Mouse (Mus musculus): ENCODE measurements around the gene Gm20458.

The Gm20458 gene

DNA sequence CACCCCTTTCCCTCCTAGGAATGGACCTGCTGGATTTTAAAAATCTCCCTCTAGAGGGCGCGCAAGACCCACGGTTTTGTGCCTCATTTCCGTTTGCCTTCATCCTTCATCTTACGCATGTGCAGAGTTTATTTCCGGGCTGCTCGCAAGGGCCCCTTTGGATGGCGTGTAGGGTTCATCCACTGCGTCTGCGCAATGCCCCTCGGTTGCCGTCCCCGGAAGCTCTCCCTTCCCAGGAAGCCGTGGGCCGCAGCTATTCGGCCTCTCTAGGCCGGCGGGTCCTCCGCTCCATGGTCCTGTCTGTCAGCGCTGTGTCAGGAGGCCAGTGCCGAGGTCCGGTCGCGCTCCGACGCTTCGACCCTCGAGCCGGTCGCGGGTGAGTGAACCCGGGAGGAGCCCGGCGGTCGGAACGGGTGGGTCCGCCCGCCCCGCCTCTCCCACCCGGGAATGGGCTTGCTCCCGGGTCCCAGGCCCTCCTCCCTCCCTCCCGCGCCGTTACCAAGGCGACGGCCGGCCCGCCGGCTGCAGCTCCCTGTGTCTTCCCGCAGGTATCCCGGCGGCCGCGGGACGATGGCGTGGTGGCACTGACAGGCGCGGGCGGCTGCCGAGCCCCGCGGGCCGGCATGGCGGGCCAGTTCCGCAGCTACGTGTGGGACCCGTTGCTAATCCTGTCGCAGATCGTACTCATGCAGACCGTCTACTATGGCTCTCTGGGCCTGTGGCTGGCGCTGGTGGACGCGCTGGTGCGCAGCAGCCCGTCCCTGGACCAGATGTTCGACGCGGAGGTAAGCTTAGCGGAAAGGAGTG, at the start of gene Gm20458:
Gene Gm20458 (plus strand): TSS at position 223 of the 807 bp plus-strand sequence.
- peak; percentile 91 for DNase-seq

DNA sequence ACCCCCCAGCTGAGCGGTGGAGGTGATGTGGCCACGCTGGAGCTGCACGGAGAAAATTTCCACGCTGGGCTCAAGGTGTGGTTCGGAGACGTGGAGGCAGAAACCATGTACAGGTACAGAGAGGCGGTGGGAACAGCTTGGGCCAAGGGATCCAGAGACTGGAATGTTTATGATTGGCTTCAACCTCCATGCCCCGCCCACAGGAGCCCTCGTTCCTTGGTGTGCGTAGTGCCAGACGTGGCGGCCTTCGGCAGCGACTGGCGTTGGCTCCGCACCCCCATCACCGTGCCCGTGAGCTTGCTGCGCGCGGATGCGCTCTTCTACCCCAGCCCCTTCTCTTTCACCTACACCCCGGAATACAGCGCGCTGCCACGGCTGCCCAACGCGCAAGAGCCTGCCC, 46.6 kb upstream of the Gm20458 start:
- DNase-seq: no peak

DNA sequence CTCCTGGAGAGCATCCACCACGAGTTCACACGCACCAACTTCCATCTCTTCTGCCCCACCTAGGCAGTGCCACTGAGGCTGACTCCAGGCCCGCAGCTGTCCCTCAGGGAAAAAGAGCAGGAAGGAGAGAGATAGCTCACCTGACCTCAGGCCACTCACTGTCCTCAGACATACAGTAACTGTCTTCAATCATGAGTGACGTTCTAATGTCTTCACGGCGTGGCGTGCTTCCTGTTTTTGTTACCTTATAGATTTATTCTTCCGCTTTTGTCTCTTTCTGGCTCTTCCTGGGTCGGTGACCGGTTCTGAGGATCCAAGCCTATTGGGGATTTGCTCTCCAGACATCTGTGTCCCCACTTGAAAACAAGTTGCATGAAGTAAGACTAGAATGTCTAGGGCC, 46.2 kb upstream of the Gm20458 start:
- DNase-seq: no peak

DNA sequence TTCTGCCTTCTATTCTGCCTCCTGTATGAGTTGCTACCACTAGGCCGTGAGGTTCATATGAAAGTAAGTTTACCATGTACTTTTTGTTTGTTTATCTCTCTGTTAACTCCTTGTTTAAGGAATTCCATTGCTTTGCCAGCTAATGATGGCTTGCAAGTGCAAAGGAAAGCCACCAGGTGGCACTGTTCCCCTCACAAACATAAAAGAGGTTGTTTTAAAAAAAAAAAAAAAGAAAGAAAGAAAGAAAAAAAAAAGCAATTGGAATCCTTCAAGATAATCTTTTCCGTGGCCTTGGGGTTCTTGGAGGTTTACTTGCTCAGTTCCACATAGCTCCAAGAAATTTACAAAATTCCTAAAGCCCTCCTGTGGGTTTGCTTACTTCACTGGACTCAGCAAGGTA, 43.6 kb upstream of the Gm20458 start:
- DNase-seq: peak; percentile 61

DNA sequence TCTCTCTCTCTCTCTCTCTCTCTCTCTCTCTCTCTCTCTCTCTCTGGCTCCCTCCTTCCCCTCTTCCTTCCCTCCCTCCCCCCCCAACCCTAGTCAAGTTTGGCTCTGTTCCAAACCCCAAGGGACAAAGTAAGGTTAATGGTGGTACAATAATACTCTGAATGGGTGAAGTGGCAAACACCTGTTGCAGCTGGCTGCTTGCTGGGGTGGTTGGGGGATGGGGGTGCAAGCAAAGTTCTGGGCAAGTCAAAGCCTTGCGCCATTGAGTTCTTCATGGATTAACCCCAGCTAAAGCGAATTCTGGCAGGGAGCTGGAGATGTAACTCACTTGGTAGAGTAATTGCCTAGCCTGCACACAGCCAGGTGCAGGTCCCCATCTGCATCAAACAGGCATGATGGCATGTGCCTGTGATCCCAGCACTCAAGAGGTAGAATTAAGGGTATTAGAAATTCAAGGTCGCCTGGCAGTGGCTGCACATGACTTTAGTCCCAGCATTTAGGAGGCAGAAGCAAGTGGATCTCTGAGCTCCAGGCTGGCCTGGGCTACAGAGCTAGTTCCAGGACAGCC, 42.4 kb upstream of the Gm20458 start:
- no peak for DNase-seq

DNA sequence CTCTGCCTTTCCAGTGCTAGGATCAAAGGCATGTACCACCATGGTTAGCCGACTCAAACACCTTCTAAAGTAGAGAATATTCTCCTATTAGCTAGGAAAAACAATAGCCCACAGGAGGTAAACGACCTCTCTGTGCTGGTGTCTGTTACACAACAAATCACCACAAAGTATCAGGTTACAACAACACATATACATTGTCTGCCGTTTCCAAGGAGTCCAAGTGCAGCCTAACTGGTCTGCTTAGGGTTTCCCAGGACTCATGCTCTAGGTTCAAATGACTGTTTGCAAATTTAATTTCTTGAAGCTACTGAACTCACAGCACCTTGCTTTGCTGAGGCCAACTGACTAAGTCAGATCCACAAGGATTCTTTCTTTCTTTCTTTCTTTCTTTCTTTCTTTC, 41.3 kb upstream of the Gm20458 start:
- DNase-seq: no peak

DNA sequence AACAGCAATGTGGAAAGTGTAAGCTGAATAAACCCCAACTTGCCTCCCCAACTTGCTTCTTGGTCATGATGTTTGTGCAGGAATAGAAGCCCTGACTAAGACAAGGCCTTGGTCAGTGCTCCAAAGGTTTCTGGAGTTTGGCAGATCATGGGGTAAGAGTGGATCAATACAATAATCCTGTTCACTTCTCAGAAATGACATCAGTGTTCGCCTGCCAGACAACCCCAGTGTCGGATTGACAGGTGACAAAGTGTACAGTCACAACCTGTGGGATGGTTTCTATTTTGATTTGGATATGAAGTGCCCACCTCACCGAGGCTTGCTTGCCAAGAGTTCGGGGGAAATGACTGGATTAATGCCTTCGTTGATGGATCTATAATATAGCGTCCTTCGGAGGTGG, 39.5 kb upstream of the Gm20458 start:
- DNase-seq: no peak

DNA sequence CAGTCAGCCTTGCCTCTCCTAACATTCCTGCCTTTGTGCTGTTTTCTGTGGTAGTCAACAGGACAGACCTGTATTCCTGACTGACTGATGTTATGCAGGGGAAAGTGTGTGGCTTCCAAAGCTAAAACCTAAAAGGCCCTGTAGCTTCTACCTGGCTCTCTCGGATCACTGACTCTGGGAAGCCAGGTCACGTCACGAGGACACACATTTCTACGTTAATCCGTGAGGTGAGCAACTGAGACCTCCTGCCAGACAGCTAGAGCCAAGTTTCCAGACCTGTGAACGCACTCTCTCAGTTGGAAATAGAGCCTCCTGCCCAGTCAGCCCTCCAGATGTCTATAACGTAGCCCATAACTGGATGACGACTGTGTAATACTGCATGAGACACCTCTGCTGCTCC, 38.8 kb upstream of the Gm20458 start:
- no peak for DNase-seq

DNA sequence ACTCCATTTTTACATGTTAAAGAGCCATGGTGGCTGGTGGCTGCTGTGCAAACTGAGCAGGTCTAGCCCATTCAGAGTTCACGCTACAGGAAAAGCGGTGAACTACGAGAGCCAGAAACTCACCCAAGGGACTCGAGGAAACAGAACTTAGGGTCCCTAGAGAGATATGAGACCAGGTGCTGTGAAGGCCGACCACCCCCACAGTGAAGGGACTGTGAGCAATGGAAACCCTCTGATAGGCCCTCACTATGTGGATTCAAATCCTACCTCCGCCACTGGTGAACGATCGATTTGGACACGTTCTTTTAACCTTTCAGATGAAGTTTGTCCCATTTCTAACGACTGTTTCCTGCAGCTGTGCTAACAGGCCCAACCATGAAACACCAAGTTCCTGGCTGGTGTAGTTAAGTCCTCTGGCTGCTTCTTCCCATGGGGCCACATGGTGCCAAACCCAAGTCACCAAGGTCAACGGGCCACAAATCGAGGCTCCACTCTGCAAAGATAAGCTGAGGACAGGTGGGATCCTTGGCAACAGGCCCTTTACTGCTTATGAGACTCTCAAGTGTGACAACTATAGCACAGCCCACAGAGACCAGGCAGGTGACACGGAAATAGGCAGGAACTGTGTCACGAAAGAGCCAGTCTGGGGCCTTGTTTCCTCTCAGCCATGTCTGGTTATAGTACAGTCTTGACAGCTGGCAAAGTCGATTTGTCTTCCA, 37.9 kb upstream of the Gm20458 start:
- no peak for DNase-seq

DNA sequence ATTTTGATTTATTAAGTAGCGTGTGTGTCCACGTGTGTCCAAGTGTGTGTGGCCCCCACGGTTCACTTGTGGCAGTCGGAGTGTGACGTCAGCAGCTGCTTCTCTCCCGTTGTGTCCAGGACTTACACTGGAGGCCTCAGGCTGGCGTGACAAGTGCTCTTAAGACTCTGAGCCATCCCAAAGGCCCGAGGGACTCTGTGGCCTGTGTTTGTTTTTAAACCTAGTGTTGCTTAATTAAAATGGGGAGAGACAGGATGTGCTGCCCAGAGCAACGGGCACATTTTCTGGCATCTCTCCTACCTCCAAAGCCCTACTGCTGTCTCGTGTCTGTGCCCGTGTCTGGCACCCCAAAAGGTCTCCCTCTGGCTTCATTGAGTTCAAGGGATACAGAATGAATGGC, 37.3 kb upstream of the Gm20458 start:
- no peak for DNase-seq

DNA sequence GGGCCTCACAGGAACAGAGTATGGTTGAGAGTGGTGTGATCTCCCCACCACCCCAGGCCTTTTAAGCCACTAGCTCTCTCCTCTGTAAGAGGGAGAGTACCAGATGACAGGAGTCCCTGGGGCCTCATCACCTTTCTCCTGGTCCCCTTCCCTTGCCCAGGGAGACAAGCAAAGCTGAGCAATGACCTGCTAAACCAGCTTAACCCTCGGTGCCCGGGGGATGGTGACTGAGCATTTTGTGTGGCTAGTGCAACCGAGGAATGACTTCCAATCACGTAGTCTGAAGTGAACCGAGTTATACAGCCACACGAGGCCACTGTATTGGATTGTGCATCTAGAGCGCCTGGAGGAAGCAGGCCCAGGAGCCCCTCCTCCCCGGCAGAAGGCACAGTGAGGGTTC, 36.4 kb upstream of the Gm20458 start:
- DNase-seq: no peak

DNA sequence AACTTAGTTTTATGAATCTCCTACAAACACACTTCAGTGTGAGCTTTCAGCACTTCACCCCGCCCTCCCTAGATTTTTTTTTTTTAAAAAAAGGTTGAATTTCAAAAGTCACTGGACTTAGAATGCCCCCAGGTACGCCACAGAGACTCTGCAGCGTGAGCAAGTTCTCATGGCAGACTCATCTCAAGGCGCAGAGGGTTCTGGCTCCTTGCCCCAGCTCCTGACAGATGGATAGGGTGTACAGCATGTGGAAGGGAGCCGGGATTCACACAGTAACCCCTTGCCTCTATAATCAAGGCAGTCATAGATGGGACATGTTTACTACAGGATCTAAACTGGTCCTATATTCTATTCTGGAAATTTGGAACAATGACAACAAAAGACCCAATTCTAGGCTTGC, 35.4 kb upstream of the Gm20458 start:
- DNase-seq: no peak

DNA sequence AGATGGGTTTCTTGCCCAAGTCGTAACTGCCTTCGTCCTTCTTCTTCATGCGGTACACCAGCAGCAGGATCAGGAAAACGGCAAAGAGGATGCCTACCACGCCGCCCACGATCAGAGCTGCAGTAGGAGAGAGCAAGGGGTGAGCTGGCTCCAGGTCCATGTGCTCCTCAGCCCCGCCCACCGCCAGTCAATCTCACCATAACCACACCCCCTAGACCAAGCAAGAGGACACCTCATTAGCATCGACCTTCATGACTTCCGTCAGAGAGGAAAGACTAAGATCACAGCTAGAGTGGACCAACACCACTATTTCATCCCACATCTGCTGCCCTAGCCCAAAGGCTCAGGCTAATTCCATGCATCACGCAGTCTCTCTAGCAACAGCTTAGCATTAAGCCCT, 34.6 kb upstream of the Gm20458 start:
- DNase-seq: no peak

DNA sequence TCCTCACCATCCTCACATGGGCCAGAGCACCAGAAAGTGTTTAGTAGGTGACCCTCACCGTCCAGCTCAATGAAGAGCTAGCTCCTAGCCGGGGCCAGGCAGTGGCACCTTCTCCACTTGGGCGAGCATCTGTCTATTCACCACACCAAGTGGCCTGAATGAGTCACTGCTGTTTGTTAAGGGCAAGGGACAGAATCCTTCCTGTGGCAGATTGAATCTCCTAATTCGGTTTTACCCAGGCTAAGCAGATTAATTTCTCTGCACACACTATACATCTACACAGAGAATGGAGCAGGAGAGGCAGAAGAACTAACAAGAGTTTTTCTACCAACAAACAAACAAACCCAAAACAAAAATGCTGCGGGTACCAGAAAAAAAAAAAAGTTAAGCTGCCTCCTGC, 33.8 kb upstream of the Gm20458 start:
- no peak for DNase-seq

DNA sequence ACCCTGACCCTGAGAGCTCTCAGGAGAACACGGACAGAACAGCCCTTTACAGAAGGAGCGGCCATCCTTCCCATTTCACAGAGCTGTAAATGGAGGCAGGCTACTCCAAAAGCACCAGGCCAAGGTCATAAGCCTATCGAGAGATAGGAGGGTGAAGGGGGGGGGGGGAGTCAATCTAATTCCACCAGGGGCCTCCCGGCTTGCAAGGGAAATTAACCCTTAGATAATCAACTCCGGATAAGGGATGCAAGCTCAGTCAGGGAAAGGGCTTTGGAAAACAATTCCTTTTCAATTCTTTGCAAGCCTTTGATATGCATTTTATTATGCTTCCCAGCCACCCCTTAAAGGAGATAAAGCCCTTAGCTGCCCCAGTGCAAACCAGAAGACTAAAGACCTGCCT, 32.3 kb upstream of the Gm20458 start:
- no peak for DNase-seq

DNA sequence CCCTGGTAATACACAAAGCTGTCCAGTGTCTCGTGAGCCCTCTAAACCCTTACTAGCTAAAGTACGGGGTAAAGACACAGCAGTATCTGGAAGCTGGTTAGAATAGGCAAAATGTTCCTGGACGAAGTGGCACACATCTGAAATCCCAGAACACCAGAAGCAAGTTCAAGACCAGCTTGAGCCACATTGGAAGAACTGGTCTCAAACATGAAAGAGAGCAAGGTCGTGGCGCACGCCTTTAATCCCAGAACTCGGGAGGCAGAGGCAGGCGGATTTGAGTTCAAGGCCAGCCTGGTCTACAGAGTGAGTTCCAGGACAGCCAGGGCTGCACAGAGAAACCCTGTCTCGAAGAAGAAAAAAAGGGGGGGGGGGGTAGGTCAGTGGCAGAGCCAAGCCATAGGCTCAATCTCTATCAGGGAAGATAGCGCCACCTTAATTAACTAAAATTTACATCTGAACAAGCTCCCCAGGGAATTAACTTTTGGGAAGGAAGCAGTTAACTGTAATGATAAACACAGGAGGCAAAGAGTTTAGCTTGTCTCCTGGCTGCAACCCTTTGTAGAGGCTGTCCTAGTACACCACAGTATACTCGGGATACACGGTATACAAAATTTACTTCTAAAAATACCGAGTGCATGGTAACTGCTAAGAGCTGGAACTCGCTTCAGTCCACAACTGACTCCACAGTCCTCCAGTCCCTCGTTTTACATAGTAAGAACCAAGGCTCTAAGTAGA, 30.7 kb upstream of the Gm20458 start:
- DNase-seq: no peak

DNA sequence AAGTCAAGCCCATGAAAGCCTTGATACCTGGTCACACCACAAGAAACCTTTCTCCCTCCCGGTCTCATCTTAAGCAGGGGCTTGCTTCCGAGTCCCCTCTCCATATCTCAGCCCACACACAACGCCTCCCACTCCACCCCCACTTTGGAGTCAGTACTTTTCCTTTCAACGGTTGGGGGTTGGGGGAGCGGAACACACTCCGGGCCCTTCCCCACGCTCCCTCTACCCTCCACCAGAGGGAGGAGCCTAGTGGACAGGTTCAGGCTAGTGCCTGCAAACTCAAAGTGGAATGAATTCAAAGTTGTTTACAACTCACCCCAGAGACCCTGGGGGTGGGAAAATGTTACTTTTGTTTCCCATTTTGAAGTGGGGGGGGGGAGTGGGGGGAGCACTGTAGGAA, 30.1 kb upstream of the Gm20458 start:
- DNase-seq: no peak

DNA sequence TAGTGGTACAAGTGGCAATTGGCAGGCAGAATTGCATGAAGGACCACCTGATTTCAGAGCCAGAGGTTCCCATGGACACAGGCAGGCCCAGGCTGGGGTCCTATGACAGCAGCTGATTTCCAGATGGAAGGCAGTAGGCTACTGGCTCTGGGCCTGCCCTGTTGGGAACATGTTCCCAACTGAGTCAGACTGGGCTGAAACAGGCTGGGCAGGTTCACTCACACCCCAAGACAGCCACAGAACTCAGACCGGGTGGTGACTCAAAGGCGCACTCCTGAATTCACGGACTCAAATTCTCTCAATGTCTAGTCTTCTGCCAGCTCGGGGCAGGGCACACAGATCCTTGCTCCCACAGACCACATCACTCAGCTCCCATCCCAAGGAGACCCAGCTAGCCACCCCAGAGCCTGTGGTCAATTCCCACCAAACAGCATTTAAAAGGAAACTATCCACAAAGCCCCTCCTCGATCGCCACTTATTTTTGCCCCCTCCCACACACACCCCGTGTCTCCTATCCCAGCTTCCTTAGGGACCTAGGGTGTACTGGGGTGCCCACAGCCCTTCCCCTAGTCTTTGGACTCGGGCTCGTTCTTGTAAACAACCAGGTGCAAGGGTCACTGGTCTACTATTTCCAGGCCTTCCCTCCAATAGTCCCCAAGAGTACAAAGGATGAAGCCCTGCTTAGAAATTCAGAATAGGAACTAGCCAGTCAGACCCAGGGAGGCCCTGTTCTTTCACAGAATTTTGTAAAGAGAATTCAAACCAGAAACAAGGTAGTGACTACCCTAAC, 28.9 kb upstream of the Gm20458 start:
- DNase-seq: no peak

DNA sequence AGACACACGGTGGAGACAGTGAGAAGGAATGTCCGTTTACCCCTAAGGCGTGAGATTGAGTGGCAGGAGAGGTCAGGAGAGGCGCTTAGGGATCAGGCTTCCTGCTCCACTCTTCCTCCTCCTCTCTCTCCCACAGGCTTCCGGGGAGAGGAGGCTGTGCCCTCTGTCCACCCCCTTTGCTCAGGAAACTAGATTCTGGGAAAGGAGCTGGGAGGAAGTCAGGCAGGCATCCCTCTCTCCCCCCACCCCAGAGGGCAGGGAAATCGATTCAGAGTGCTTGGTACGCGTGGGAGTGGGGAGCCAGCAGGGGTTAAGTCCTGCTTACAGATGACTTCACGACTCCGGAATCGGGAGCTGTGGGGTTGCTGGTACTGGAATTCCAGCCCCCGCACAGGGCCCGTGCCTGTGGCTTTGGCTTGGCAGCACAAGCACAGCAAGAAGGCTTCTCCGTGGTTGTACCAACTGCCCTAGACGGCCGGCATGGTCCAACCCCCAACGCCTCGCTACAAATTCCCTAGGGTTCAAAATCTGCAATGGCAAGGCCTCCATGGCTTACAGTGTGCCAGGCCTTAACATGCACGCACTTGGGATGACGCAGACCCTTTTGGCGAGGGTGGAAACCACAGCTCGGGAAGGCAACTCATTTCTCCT, 28.1 kb upstream of the Gm20458 start:
- DNase-seq: no peak

DNA sequence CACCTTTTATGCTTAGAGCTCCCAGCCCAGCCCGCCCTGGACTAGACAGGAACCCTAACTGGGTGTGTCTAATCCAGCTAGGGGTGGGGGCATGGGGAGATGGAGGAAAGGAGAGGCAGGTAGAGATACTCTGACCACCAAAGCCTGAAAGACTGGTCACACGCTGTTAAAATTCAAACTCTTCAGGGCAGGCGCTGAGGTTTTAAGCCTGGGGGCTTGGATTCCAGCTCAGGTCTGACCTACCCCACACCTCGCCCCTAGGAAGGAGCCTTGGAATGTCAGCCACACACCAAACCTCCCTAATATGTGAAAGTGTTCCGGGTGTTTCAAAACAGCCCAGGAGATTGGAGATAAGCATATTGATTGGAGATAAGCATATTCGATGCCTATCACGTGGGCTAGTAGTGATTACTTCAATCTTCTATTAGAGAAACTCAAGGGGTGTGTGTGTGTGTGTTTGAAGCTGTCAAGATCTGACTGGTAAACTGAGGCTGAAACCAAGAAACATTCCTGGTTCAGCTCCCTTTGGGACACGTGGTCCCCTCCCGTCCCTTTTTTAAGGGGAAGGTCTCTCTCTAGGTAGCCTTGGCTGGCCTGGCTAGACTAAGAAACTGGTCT, 27.4 kb upstream of the Gm20458 start:
- DNase-seq: no peak

DNA sequence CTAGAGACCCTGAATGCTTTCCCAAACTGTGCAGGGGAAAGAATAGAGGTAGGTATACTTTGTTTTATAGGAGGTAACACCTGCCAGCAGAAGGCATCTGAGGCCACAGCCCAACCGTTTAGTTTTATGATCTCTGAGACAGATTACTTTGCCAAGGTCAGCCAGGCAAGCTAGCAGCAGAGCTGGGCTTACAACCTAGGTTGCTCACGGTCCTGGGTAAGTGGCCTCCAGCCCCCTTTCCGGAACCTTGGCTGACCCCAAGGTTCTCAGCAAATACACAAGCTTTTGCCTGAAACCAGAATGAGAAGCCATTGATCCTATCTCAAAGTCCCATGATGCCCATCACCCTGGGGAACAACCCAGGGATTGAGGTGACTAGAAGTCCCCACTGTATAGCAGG, 26.1 kb upstream of the Gm20458 start:
- no peak for DNase-seq

All from right cerebral cortex, postnatal 4 days (tissue).